Mouse (Mus musculus) forebrain, embryonic 10.5 days (tissue): ENCODE measurements around the gene Rabl2. TPM values are rescaled to one million over a fixed set of nuclear protein-coding genes. Genes with fewer than 3 reads are reported as not detected.
A peak's percentile ranks its signal among the peaks of the same experiment; 100 is the strongest.

Experiments used
- DNase-seq: peaks from one replicate; pipeline ENCODE4 v3.0.0-alpha.2; 2017; ENCODE audit warnings: low spot score; ENCODE audit errors: extremely low spot score
- H3K27ac ChIP-seq: fragments of 300-500 bp; sonication (generic); 2 replicates; pipeline ENCODE4 v1.5.1; 2016; ENCODE audit warnings: mild to moderate bottlenecking
- H3K27me3 ChIP-seq: fragments of 300-500 bp; sonication (generic); 2 replicates; pipeline ENCODE4 v1.6.1; 2016; ENCODE audit warnings: mild to moderate bottlenecking; ENCODE audit not compliant: poor library complexity, severe bottlenecking
- H3K36me3 ChIP-seq: fragments of 300-500 bp; sonication (generic); replicated peaks from 2 replicates; pipeline ENCODE4 v1.6.1; 2016; ENCODE audit warnings: mild to moderate bottlenecking, moderate library complexity
- H3K4me1 ChIP-seq: fragments of 300-500 bp; sonication (generic); 2 replicates; pipeline ENCODE4 v1.6.1; 2016
- H3K4me3 ChIP-seq: fragments of 300-500 bp; sonication (generic); 2 replicates; pipeline ENCODE4 v1.5.1; 2016; ENCODE audit warnings: mild to moderate bottlenecking, moderate library complexity
- H3K9me3 ChIP-seq: fragments of 300-500 bp; sonication (generic); 2 replicates; pipeline ENCODE4 v1.6.1; 2016; ENCODE audit warnings: mild to moderate bottlenecking, moderate library complexity
- WGBS: fragments of 180-500 bp; shearing (Covaris S2); methylation state at CpG from one replicate; pipeline ENCODE4 v1.1.7; 2016; 5-methylcytosine and 5-hydroxymethylcytosine counted together
- polyA plus RNA-seq: library from polyadenylated mRNA; unstranded; fragments of >200 nt; fragmentation: Nextera tagmentation; extraction: Ambion mirVana; gene quantifications from 2 replicates; pipeline ENCODE4 v1.2.1, GENCODE M21; 2016

Gene Rabl2
- polyA plus RNA-seq, 1 experiment from 2014 or later: 73.0 TPM

- Histone ChIP-seq H3K4me1 (peaks cover 22% of the 10 kb centered on the region), H3K27ac (no peak overlapping the region), H3K27me3 (peaks cover 47% of the 10 kb centered on the region), H3K9me3 (no peaks in the 10 kb centered on the region), H3K36me3 (peaks cover 32% of the 10 kb centered on the region), H3K4me3 (peak overlapping the region; percentile 50)
- WGBS: 49% methylated on average over 8 of the region's 8 CpGs
- DNase-seq: no peak
Measured at GRCm38 (mm10) chr15:89547321-89547720, 44.4 kb downstream of the Rabl2 start.

GRCm38 (mm10) chr15:89544171-89544570 lies 47.6 kb downstream of the Rabl2 start:
- no peak for DNase-seq
- Histone ChIP-seq H3K36me3 (peaks cover 24% of the 10 kb centered on the region), H3K4me1 (peaks cover 22% of the 10 kb centered on the region), H3K9me3 (no peaks in the 10 kb centered on the region), H3K4me3 (no peak overlapping the region), H3K27ac (no peak overlapping the region), H3K27me3 (peaks cover 38% of the 10 kb centered on the region)
- WGBS: 85% methylated on average over 7 of the region's 7 CpGs

GRCm38 (mm10) chr15:89533843-89534207 lies 57.9 kb downstream of the Rabl2 start:
- DNase-seq: no peak
- peaks cover 31% of the 10 kb centered on the region for H3K27me3 ChIP-seq
- WGBS: 90% methylated on average over 10 of the region's 10 CpGs
- no peak overlapping the region for H3K27ac ChIP-seq
- H3K4me1 ChIP-seq: peaks cover 26% of the 10 kb centered on the region
- H3K4me3 ChIP-seq: peak overlapping the region; percentile 51; the same call in 1 of the 2 replicates
- H3K36me3 ChIP-seq: no peaks in the 10 kb centered on the region
- no peaks in the 10 kb centered on the region for H3K9me3 ChIP-seq

GRCm38 (mm10) chr15:89532924-89533842 lies 58.5 kb downstream of the Rabl2 start:
- Histone ChIP-seq H3K4me3 (peak overlapping the region; percentile 51), H3K27me3 (peaks cover 31% of the 10 kb centered on the region), H3K4me1 (peaks cover 26% of the 10 kb centered on the region), H3K9me3 (no peaks in the 10 kb centered on the region), H3K27ac (peak overlapping the region; percentile 84), H3K36me3 (no peaks in the 10 kb centered on the region)
- WGBS: 65% methylated on average over 23 of the region's 23 CpGs
- DNase-seq: no peak

Other genes with a start within 250 kb of the Rabl2 start
- gene Lmf2, start 236.3 kb downstream of the Rabl2 start, polyA plus RNA-seq: 48.6 and 50.0 TPM in 2 replicates
- gene Ncaph2, start 236.2 kb downstream of the Rabl2 start, polyA plus RNA-seq: 202 and 208 TPM in 2 replicates
- 6.6 and 7.2 TPM in 2 replicates for gene Sco2, start 218.1 kb downstream of the Rabl2 start, polyA plus RNA-seq
- 1.2 and 1.4 TPM in 2 replicates for gene Tymp, start 214.9 kb downstream of the Rabl2 start, polyA plus RNA-seq
- 0.38 and 0.46 TPM in 2 replicates for gene Odf3b, start 212.6 kb downstream of the Rabl2 start, polyA plus RNA-seq
- gene Klhdc7b, start 207.0 kb downstream of the Rabl2 start, polyA plus RNA-seq: 0.04 TPM in 1 of 2 replicates, not detected in the other
- gene Syce3, start 181.4 kb downstream of the Rabl2 start, polyA plus RNA-seq: not detected in 2 replicates
- 0.67 and 0.80 TPM in 2 replicates for gene Cpt1b, start 166.1 kb downstream of the Rabl2 start, polyA plus RNA-seq
- 3.9 and 4.3 TPM in 2 replicates for gene C730034F03Rik, start 162.3 kb downstream of the Rabl2 start, polyA plus RNA-seq
- not detected in 2 replicates for gene Gm44502, start 162.2 kb downstream of the Rabl2 start, polyA plus RNA-seq
- gene Chkb, start 162.0 kb downstream of the Rabl2 start, polyA plus RNA-seq: 44.0 and 45.1 TPM in 2 replicates
- gene Mapk8ip2, start 138.0 kb downstream of the Rabl2 start, polyA plus RNA-seq: 21.2 and 22.4 TPM in 2 replicates
- gene Arsa, start 114.5 kb downstream of the Rabl2 start, polyA plus RNA-seq: 10.7 and 11.4 TPM in 2 replicates
- gene Shank3, start 92.3 kb downstream of the Rabl2 start, polyA plus RNA-seq: 2.2 and 3.0 TPM in 2 replicates
- gene Acr, start 23.6 kb downstream of the Rabl2 start, polyA plus RNA-seq: 0.27 TPM in 1 of 2 replicates, not detected in the other
- 0.14 and 0.17 TPM in 2 replicates for gene Syt10, start 249.9 kb upstream of the Rabl2 start, polyA plus RNA-seq